Mouse (Mus musculus): Measurements from ENCODE around the gene Tmem120b. TPM values are rescaled to one million over a fixed set of nuclear protein-coding genes. Genes with fewer than 3 reads are reported as not detected.

Gene Tmem120b
- polyA plus RNA-seq, 1 experiment from 2014 or later: 17.6 TPM

GRCm38 (mm10) chr5:123159446-123159845 lies 91.2 kb downstream of the Tmem120b start:
- no peaks in the 10 kb centered on the region for H3K27me3 ChIP-seq (replicated peaks; ENCODE audit: control insufficient read depth, insufficient read depth, low read length)
- no peak overlapping the region for H3K27ac ChIP-seq (replicated peaks; ENCODE audit: low read depth, low read length)
- WGBS: 90% methylated on average over 4 of the region's 4 CpGs
- DNase-seq (ENCODE audit: low spot score) (no peak), ATAC-seq (ENCODE audit: low read depth) (no peak)
- H3K9ac ChIP-seq (ENCODE audit: low read depth, low read length): no peak overlapping the region
- no peaks in the 10 kb centered on the region for H3K9me3 ChIP-seq (ENCODE audit: control insufficient read depth, low read length)
- peaks cover 94% of the 10 kb centered on the region for H3K36me3 ChIP-seq (ENCODE audit: control insufficient read depth, insufficient read depth, low read length)
- H3K4me1 ChIP-seq (ENCODE audit: control insufficient read depth, insufficient read depth, low read length): no peaks in the 10 kb centered on the region
- H3K4me3 ChIP-seq (ENCODE audit: low read depth, low read length): no peak overlapping the region
- H3K4me2 ChIP-seq (ENCODE audit: low read depth, low read length): no peak overlapping the region

DNA sequence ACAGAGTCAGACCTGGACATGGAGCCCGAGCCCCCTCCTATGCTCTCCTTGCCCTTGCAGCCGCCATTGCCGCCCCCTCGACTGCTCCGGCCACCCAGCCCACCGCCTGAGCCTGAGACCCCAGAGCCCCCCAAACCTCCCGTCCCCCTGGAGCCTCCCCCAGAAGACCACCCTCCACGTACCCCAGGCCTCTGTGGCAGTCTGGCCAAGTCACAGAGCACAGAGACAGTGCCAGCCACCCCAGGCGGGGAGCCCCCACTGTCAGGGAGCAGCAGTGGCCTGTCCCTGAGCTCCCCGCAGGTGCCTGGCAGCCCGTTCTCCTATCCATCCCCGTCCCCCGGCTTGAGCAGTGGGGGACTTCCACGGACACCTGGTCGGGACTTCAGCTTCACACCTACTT lies 91.7 kb downstream of the Tmem120b start:
- Histone ChIP-seq H3K9ac (ENCODE audit: low read depth, low read length) (no peak overlapping the region), H3K4me2 (ENCODE audit: low read depth, low read length) (no peak overlapping the region), H3K27ac (replicated peaks; ENCODE audit: low read depth, low read length) (no peak overlapping the region), H3K27me3 (replicated peaks; ENCODE audit: control insufficient read depth, insufficient read depth, low read length) (no peaks in the 10 kb centered on the region), H3K9me3 (ENCODE audit: control insufficient read depth, low read length) (no peaks in the 10 kb centered on the region), H3K36me3 (ENCODE audit: control insufficient read depth, insufficient read depth, low read length) (peaks cover 93% of the 10 kb centered on the region), H3K4me1 (ENCODE audit: control insufficient read depth, insufficient read depth, low read length) (no peaks in the 10 kb centered on the region), H3K4me3 (ENCODE audit: low read depth, low read length) (no peak overlapping the region)
- DNase-seq (ENCODE audit: low spot score) (no peak), ATAC-seq (ENCODE audit: low read depth) (no peak)
- WGBS: 93% methylated on average over 15 of the region's 15 CpGs

- Histone ChIP-seq H3K4me1 (ENCODE audit: control insufficient read depth, insufficient read depth, low read length) (no peaks in the 10 kb centered on the region), H3K27me3 (replicated peaks; ENCODE audit: control insufficient read depth, insufficient read depth, low read length) (no peaks in the 10 kb centered on the region), H3K9me3 (ENCODE audit: control insufficient read depth, low read length) (no peaks in the 10 kb centered on the region), H3K36me3 (ENCODE audit: control insufficient read depth, insufficient read depth, low read length) (peaks cover 90% of the 10 kb centered on the region), H3K9ac (ENCODE audit: low read depth, low read length) (no peak overlapping the region), H3K4me2 (ENCODE audit: low read depth, low read length) (no peak overlapping the region), H3K4me3 (ENCODE audit: low read depth, low read length) (no peak overlapping the region), H3K27ac (replicated peaks; ENCODE audit: low read depth, low read length) (no peak overlapping the region)
- WGBS: 90% methylated on average over 15 of the region's 15 CpGs
- DNase-seq (ENCODE audit: low spot score): no peak
- ATAC-seq (ENCODE audit: low read depth): no peak
These were observed 92.1 kb downstream of the Tmem120b start for GRCm38 (mm10) chr5:123160341-123160740.

DNA sequence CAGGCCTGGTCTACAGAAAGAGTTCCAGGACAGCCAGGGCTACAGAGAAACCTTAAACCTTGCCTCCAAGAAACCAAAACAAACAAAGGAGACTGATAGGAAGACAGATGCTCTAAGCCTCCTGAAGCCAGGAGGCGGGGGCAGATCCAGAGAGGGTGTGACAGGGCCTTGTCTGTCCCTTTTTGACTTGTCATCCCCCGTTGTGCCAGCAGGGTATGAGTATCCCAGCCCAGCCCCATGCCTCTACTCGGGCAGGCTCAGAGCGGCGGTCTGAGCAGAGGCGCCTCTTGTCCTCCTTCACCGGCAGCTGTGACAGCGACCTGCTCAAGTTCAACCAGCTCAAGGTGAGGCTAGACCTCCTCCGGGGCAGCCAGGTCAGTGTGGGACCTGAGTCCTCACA lies 94.7 kb downstream of the Tmem120b start:
- DNase-seq (ENCODE audit: low spot score) (no peak), ATAC-seq (ENCODE audit: low read depth) (no peak)
- H3K9me3 ChIP-seq (ENCODE audit: control insufficient read depth, low read length): no peaks in the 10 kb centered on the region
- H3K4me1 ChIP-seq (ENCODE audit: control insufficient read depth, insufficient read depth, low read length): no peaks in the 10 kb centered on the region
- H3K27me3 ChIP-seq (replicated peaks; ENCODE audit: control insufficient read depth, insufficient read depth, low read length): no peaks in the 10 kb centered on the region
- no peak overlapping the region for H3K4me3 ChIP-seq (ENCODE audit: low read depth, low read length)
- H3K36me3 ChIP-seq (ENCODE audit: control insufficient read depth, insufficient read depth, low read length): peaks cover 91% of the 10 kb centered on the region
- 82% methylated on average over 9 of the region's 9 CpGs for WGBS
- no peak overlapping the region for H3K27ac ChIP-seq (replicated peaks; ENCODE audit: low read depth, low read length)
- H3K9ac ChIP-seq (ENCODE audit: low read depth, low read length): no peak overlapping the region
- H3K4me2 ChIP-seq (ENCODE audit: low read depth, low read length): no peak overlapping the region

GRCm38 (mm10) chr5:123166437-123166836 lies 98.2 kb downstream of the Tmem120b start:
- H3K4me3 ChIP-seq (ENCODE audit: low read depth, low read length): no peak overlapping the region
- H3K4me1 ChIP-seq (ENCODE audit: control insufficient read depth, insufficient read depth, low read length): 0 out of 2 replicates have a peak, but pooled peaks cover 10% of the 10 kb centered on the region
- H3K4me2 ChIP-seq (ENCODE audit: low read depth, low read length): no peak overlapping the region
- no peaks in the 10 kb centered on the region for H3K9me3 ChIP-seq (ENCODE audit: control insufficient read depth, low read length)
- no peak overlapping the region for H3K27ac ChIP-seq (replicated peaks; ENCODE audit: low read depth, low read length)
- no peaks in the 10 kb centered on the region for H3K27me3 ChIP-seq (replicated peaks; ENCODE audit: control insufficient read depth, insufficient read depth, low read length)
- WGBS: 89% methylated on average over 10 of the region's 10 CpGs
- H3K36me3 ChIP-seq (ENCODE audit: control insufficient read depth, insufficient read depth, low read length): peaks cover 56% of the 10 kb centered on the region
- no peak for DNase-seq (ENCODE audit: low spot score)
- no peak overlapping the region for H3K9ac ChIP-seq (ENCODE audit: low read depth, low read length)
- ATAC-seq (ENCODE audit: low read depth): no peak

Other genes with a start within 250 kb of the Tmem120b start
- gene Anapc5, start 247.1 kb upstream of the Tmem120b start, polyA plus RNA-seq (2014; fragmentation: Nextera tagmentation; extraction: Ambion mirVana): 367 and 424 TPM in 2 replicates
- gene Rnf34, start 218.4 kb upstream of the Tmem120b start, polyA plus RNA-seq (2014; fragmentation: Nextera tagmentation; extraction: Ambion mirVana): 32.8 and 37.1 TPM in 2 replicates
- gene Kdm2b, start 78.6 kb upstream of the Tmem120b start, polyA plus RNA-seq (2014; fragmentation: Nextera tagmentation; extraction: Ambion mirVana): 30.1 and 31.0 TPM in 2 replicates
- gene Orai1, start 53.3 kb upstream of the Tmem120b start, polyA plus RNA-seq (2014; fragmentation: Nextera tagmentation; extraction: Ambion mirVana): 19.5 and 20.8 TPM in 2 replicates
- 0.34 and 3.6 TPM in 2 replicates for gene Morn3, start 21.4 kb upstream of the Tmem120b start, polyA plus RNA-seq (2014; fragmentation: Nextera tagmentation; extraction: Ambion mirVana)
- 4.1 and 5.2 TPM in 2 replicates for gene Rhof, start 64.3 kb downstream of the Tmem120b start, polyA plus RNA-seq (2014; fragmentation: Nextera tagmentation; extraction: Ambion mirVana)
- gene Setd1b, start 73.8 kb downstream of the Tmem120b start, polyA plus RNA-seq (2014; fragmentation: Nextera tagmentation; extraction: Ambion mirVana): 9.8 and 9.9 TPM in 2 replicates
- gene Psmd9, start 101.0 kb downstream of the Tmem120b start, polyA plus RNA-seq (2014; fragmentation: Nextera tagmentation; extraction: Ambion mirVana): 49.5 and 58.1 TPM in 2 replicates
- not detected in 2 replicates for gene Hpd, start 114.3 kb downstream of the Tmem120b start, polyA plus RNA-seq (2014; fragmentation: Nextera tagmentation; extraction: Ambion mirVana)
- 2.5 and 3.2 TPM in 2 replicates for gene Wdr66, start 183.7 kb downstream of the Tmem120b start, polyA plus RNA-seq (2014; fragmentation: Nextera tagmentation; extraction: Ambion mirVana)